Mouse (Mus musculus): ENCODE measurements around the gene Dmrtc1b. TPM values are rescaled to one million over a fixed set of nuclear protein-coding genes. Genes with fewer than 3 reads are reported as not detected.
A peak's percentile ranks its signal among the peaks of the same experiment; 100 is the strongest.
"Not testable (repeated sequence)": the region's sequence is repeated elsewhere in the genome, so short reads cannot be mapped to it uniquely, and the experiment has no call there.

Gene Dmrtc1b
- polyA plus RNA-seq (2012; rRNA removed): 8.2 and 12.1 TPM in 2 replicates

GRCm38 (mm10) chrX:102707535-102707934 lies at the start of gene Dmrtc1b, which contains the start of gene Gm9112:
Dmrtc1b (plus strand) TSS chrX:102707865.
Gm9112 (minus strand) TSS chrX:102707635.
- H3K27me3 ChIP-seq (ENCODE audit: control insufficient read depth, insufficient read depth, low read length): not testable (repeated sequence)

GRCm38 (mm10) chrX:102660712-102661111 lies 47.0 kb upstream of the Dmrtc1b start:
- H3K27ac ChIP-seq (ENCODE audit: control insufficient read depth, insufficient read depth, low read depth, low read length): no peak overlapping the region
- no peak for TF ChIP-seq CTCF (IDR thresholded peaks at IDR 0.05; ENCODE audit: control insufficient read depth, insufficient read depth, insufficient replicate concordance, low read depth, low read length)
- TF ChIP-seq POLR2A (IDR thresholded peaks at IDR 0.05; ENCODE audit: control insufficient read depth, low read depth, low read length): no peak
- no peaks in the 10 kb centered on the region for H3K27me3 ChIP-seq (ENCODE audit: control insufficient read depth, insufficient read depth, low read length)
- H3K4me3 ChIP-seq (ENCODE audit: control insufficient read depth, low read depth, low read length): no peak overlapping the region
- no peaks in the 10 kb centered on the region for H3K36me3 ChIP-seq (ENCODE audit: control insufficient read depth, insufficient read depth, low read length)
- no peaks in the 10 kb centered on the region for H3K4me1 ChIP-seq (ENCODE audit: control insufficient read depth, insufficient read depth, low read length)

More at GRCm38 (mm10) chrX:102707535-102707934, at the start of gene Dmrtc1b, which contains the start of gene Gm9112:
- H3K36me3 ChIP-seq (ENCODE audit: control insufficient read depth, insufficient read depth, low read length); H3K4me1 ChIP-seq (ENCODE audit: control insufficient read depth, insufficient read depth, low read length): not testable (repeated sequence)
- Histone ChIP-seq H3K27ac (ENCODE audit: control insufficient read depth, insufficient read depth, low read depth, low read length) (0 out of 2 replicates have a peak within 1 kb of the TSS, but pooled peaks have one; percentile 8), H3K4me3 (ENCODE audit: control insufficient read depth, low read depth, low read length) (peak within 1 kb of the TSS; percentile 21)

GRCm38 (mm10) chrX:102666641-102667040 lies 41.0 kb upstream of the Dmrtc1b start:
- no peaks in the 10 kb centered on the region for H3K36me3 ChIP-seq (ENCODE audit: control insufficient read depth, insufficient read depth, low read length)
- TF ChIP-seq CTCF (IDR thresholded peaks at IDR 0.05; ENCODE audit: control insufficient read depth, insufficient read depth, insufficient replicate concordance, low read depth, low read length): no peak
- no peak for TF ChIP-seq POLR2A (IDR thresholded peaks at IDR 0.05; ENCODE audit: control insufficient read depth, low read depth, low read length)
- no peak overlapping the region for H3K27ac ChIP-seq (ENCODE audit: control insufficient read depth, insufficient read depth, low read depth, low read length)
- no peaks in the 10 kb centered on the region for H3K27me3 ChIP-seq (ENCODE audit: control insufficient read depth, insufficient read depth, low read length)
- no peak overlapping the region for H3K4me3 ChIP-seq (ENCODE audit: control insufficient read depth, low read depth, low read length)
- H3K4me1 ChIP-seq (ENCODE audit: control insufficient read depth, insufficient read depth, low read length): no peaks in the 10 kb centered on the region

DNA sequence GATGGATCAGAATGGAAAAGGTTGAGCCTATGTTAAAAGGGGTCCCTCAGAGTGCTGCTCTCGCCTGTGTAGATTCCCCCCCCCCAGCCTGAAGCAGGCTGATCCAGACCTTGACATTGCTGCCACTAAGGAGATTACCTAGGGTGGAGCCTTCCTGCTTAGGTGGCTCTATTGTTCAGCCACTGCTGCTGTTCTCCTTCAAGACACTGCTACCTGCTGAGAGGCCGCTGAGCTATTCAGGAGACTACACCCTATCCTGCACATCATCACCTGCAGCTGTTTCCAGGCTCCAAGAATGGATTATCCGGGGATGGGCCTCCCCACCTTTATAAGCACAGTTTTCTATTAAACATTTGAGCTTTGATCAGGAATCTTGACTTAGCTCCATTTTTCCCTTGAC lies 23.0 kb upstream of the Dmrtc1b start:
- not testable (repeated sequence) for H3K27me3 ChIP-seq (ENCODE audit: control insufficient read depth, insufficient read depth, low read length); H3K4me1 ChIP-seq (ENCODE audit: control insufficient read depth, insufficient read depth, low read length); H3K36me3 ChIP-seq (ENCODE audit: control insufficient read depth, insufficient read depth, low read length); H3K27ac ChIP-seq (ENCODE audit: control insufficient read depth, insufficient read depth, low read depth, low read length); H3K4me3 ChIP-seq (ENCODE audit: control insufficient read depth, low read depth, low read length)

DNA sequence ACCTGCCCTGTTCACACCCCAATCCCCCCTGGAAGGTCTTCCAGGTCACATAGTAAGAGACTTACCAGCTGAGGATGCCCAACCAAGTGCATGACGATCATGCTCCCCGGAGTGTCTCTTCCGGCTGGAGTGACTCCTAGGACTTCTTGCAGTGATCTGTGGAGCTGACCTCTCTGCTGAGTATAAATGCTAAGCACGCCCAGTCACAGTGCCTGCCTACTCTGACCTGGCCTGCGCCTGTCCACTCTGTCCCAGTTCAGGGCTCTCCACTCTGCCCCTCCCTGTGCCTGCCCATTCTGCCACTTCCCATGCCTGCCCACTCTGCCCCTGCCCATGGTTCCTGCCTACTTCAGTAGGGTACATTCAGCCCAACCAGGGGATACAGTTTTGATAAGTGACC lies 20.8 kb upstream of the Dmrtc1b start, which contains the start of gene Gm3880:
Gene Gm3880 (minus strand): TSS at position 101 of the 400 bp plus-strand sequence.
- not testable (repeated sequence) for H3K4me3 ChIP-seq (ENCODE audit: control insufficient read depth, low read depth, low read length); H3K27me3 ChIP-seq (ENCODE audit: control insufficient read depth, insufficient read depth, low read length); H3K4me1 ChIP-seq (ENCODE audit: control insufficient read depth, insufficient read depth, low read length); H3K36me3 ChIP-seq (ENCODE audit: control insufficient read depth, insufficient read depth, low read length); H3K27ac ChIP-seq (ENCODE audit: control insufficient read depth, insufficient read depth, low read depth, low read length)

DNA sequence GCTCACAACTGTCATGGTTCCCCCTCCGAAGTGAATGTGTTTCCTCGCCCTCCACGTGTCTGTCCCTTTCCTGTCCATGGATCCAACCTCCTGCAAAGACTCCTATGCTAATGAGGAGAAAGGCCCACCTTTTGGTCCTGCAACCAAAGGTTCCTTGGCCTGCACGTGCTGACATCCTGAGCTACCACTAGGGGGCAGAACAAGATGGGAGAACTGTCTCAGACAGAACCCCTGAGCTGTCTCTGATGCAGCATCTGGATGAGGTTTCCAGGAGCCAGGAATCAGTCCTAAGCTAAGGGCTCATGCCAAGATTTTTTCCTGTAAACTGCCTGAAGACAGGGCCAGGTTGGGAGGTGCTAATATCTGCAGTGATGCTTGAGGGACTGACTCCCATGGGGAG lies 18.4 kb upstream of the Dmrtc1b start:
- H3K36me3 ChIP-seq (ENCODE audit: control insufficient read depth, insufficient read depth, low read length); H3K4me3 ChIP-seq (ENCODE audit: control insufficient read depth, low read depth, low read length); H3K27ac ChIP-seq (ENCODE audit: control insufficient read depth, insufficient read depth, low read depth, low read length); H3K4me1 ChIP-seq (ENCODE audit: control insufficient read depth, insufficient read depth, low read length); H3K27me3 ChIP-seq (ENCODE audit: control insufficient read depth, insufficient read depth, low read length): not testable (repeated sequence)
- TF ChIP-seq CTCF (IDR thresholded peaks at IDR 0.05; ENCODE audit: control insufficient read depth, insufficient read depth, insufficient replicate concordance, low read depth, low read length): peak; percentile 14; the same call in 1 of the 2 replicates

DNA sequence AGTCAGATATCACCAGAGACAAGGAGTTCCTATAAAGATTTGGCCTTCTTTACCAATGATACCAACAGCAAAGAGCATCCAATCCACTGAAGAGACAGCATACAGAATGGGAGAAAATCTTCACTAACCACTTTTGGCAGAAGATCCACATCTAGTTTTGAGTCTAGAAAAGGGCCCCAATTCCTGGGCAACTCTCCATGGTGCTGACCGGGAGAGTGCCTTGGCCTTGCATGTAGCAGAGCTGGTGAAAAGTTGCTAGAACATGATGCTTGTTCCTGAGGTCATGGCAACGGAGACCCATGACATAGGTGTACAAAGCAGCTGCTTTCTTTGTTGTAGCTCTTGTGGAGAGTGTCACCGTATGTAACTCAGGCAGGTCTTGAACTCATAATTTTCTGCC lies 7.0 kb upstream of the Dmrtc1b start:
- not testable (repeated sequence) for H3K36me3 ChIP-seq (ENCODE audit: control insufficient read depth, insufficient read depth, low read length); H3K4me1 ChIP-seq (ENCODE audit: control insufficient read depth, insufficient read depth, low read length); H3K4me3 ChIP-seq (ENCODE audit: control insufficient read depth, low read depth, low read length); H3K27ac ChIP-seq (ENCODE audit: control insufficient read depth, insufficient read depth, low read depth, low read length); H3K27me3 ChIP-seq (ENCODE audit: control insufficient read depth, insufficient read depth, low read length)

GRCm38 (mm10) chrX:102724226-102724625 lies 16.6 kb downstream of the Dmrtc1b start:
- not testable (repeated sequence) for H3K27me3 ChIP-seq (ENCODE audit: control insufficient read depth, insufficient read depth, low read length); H3K4me1 ChIP-seq (ENCODE audit: control insufficient read depth, insufficient read depth, low read length); H3K27ac ChIP-seq (ENCODE audit: control insufficient read depth, insufficient read depth, low read depth, low read length); H3K36me3 ChIP-seq (ENCODE audit: control insufficient read depth, insufficient read depth, low read length); H3K4me3 ChIP-seq (ENCODE audit: control insufficient read depth, low read depth, low read length)

Other genes starting within 250 kb of the Dmrtc1b start
- 0.38 and 0.89 TPM in 2 replicates for gene Hdac8, start 202.5 kb upstream of the Dmrtc1b start, polyA plus RNA-seq (2012; rRNA removed)
- 2.5 and 3.4 TPM in 2 replicates for gene Phka1, start 63.6 kb upstream of the Dmrtc1b start, polyA plus RNA-seq (2012; rRNA removed)
- 15.7 and 17.7 TPM in 2 replicates for gene Gm3880, start 20.9 kb upstream of the Dmrtc1b start, polyA plus RNA-seq (2012; rRNA removed)
- 29.4 and 35.1 TPM in 2 replicates for gene Gm9112, start 230 bp upstream of the Dmrtc1b start, polyA plus RNA-seq (2012; rRNA removed)
- 0.59 and 1.1 TPM in 2 replicates for gene Dmrtc1c1, start 95.1 kb downstream of the Dmrtc1b start, polyA plus RNA-seq (2012; rRNA removed)
- 5.1 and 6.0 TPM in 2 replicates for gene Dmrtc1c2, start 146.8 kb downstream of the Dmrtc1b start, polyA plus RNA-seq (2012; rRNA removed)
- 4.0 and 6.4 TPM in 2 replicates for gene 1700031F05Rik, start 160.1 kb downstream of the Dmrtc1b start, polyA plus RNA-seq (2012; rRNA removed)
- gene Dmrtc1a, start 200.8 kb downstream of the Dmrtc1b start, polyA plus RNA-seq (2012; rRNA removed): 29.7 and 37.5 TPM in 2 replicates
- gene 1700011M02Rik, start 201.0 kb downstream of the Dmrtc1b start, polyA plus RNA-seq (2012; rRNA removed): 36.1 and 45.2 TPM in 2 replicates
- gene 1700018G05Rik, start 220.5 kb downstream of the Dmrtc1b start, polyA plus RNA-seq (2012; rRNA removed): 82.7 and 106 TPM in 2 replicates

All from testis, adult 2 months (tissue).